Mouse (Mus musculus): ENCODE measurements around the gene Fabp3. TPM values are rescaled to one million over a fixed set of nuclear protein-coding genes. Genes with fewer than 3 reads are reported as not detected.

The Fabp3 gene
- total and polyA plus RNA-seq, 3 experiments: 0.60 TPM; not detected in 2

GRCm38 (mm10) chr4:130286531-130286930, 21.9 kb upstream of the Fabp3 start:
- no peak for DNase-seq (ENCODE audit: low read depth, low spot score)
- Histone ChIP-seq H3K4me1 (ENCODE audit: control insufficient read depth in 1 of 2, insufficient read depth in 2 of 2, low read length in 2 of 2) (peaks cover 0 to 5% of the 10 kb centered on the region in 2 experiments; a peak in 1 of 4 replicates), H3K79me2 (ENCODE audit: control insufficient read depth, insufficient read depth, low read length, poor library complexity) (no peaks in the 10 kb centered on the region), H3K27me3 (ENCODE audit: control insufficient read depth in 1 of 2, insufficient read depth in 2 of 2, low read length in 2 of 2) (peaks cover 2 to 14% of the 10 kb centered on the region in 2 experiments; a peak in 3 of 4 replicates), H3K36me3 (ENCODE audit: control insufficient read depth in 1 of 2, insufficient read depth in 2 of 2, low read length in 2 of 2) (no peaks in the 10 kb centered on the region), H3K4me3 (ENCODE audit: control insufficient read depth in 1 of 2, insufficient read depth in 1 of 2, low read depth in 2 of 2, low read length in 2 of 2) (no peak overlapping the region), H3K9ac (ENCODE audit: control insufficient read depth, low read depth, low read length, poor library complexity, severe bottlenecking) (no peak overlapping the region), H3K27ac (ENCODE audit: control insufficient read depth, low read depth, low read length) (no peak overlapping the region), H3K9me3 (replicated peaks; ENCODE audit: insufficient read depth, low read length) (no peaks in the 10 kb centered on the region)
- TF ChIP-seq ZMIZ1 (IDR thresholded peaks at IDR 0.05; ENCODE audit: low read depth, low read length): no peak
- TF ChIP-seq MYB (IDR thresholded peaks at IDR 0.05; ENCODE audit: low read depth, low read length): no peak
- no peak for TF ChIP-seq E2F4 (IDR thresholded peaks at IDR 0.05; ENCODE audit: borderline replicate concordance, low read depth, low read length)
- no peak for TF ChIP-seq TAL1 (IDR thresholded peaks at IDR 0.05; ENCODE audit: low read length)
- TF ChIP-seq ZC3H11A (IDR thresholded peaks at IDR 0.05; ENCODE audit: low read depth, low read length): no peak
- no peak for TF ChIP-seq GATA1 (IDR thresholded peaks at IDR 0.05; ENCODE audit: low read depth, low read length)
- no peak for TF ChIP-seq MXI1 (IDR thresholded peaks at IDR 0.05; ENCODE audit: low read depth, low read length)
- TF ChIP-seq RAD21 (IDR thresholded peaks at IDR 0.05; ENCODE audit: low read depth, low read length): no peak
- TF ChIP-seq USF1 (IDR thresholded peaks at IDR 0.05; ENCODE audit: low read depth, low read length): no peak
- no peak for TF ChIP-seq ZNF384 (IDR thresholded peaks at IDR 0.05; ENCODE audit: low read depth, low read length)
- TF ChIP-seq KAT2A (conservative IDR thresholded peaks at IDR 0.05; ENCODE audit: low read depth, low read length): no peak
- TF ChIP-seq MYC (IDR thresholded peaks at IDR 0.05; ENCODE audit: low read depth, low read length): no peak

DNA sequence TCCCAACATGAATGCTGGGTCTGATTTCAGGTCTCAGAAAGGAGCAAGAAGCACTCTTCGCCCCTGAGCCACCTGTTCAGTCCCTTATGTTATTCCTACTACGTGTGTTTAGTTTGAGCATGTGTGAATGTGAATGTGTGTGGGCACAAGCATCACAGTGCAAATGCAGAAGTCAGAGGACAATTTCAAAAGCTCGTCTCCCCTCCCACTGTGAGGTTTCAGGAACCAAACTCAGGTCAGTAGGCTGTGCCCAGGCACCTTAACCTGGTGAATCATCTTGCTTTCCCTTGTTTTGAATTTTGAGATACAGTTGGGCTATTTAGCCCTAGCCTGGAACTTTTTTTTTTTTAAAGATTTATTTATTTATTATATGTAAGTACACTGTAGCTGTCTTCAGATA, 18.6 kb upstream of the Fabp3 start:
- Histone ChIP-seq H3K9ac (ENCODE audit: control insufficient read depth, low read depth, low read length, poor library complexity, severe bottlenecking) (no peak overlapping the region), H3K4me3 (ENCODE audit: control insufficient read depth in 1 of 2, insufficient read depth in 1 of 2, low read depth in 2 of 2, low read length in 2 of 2) (no peak overlapping the region), H3K27ac (ENCODE audit: control insufficient read depth, low read depth, low read length) (no peak overlapping the region), H3K9me3 (replicated peaks; ENCODE audit: insufficient read depth, low read length) (no peaks in the 10 kb centered on the region), H3K27me3 (ENCODE audit: control insufficient read depth in 1 of 2, insufficient read depth in 2 of 2, low read length in 2 of 2) (peaks cover 2 to 14% of the 10 kb centered on the region in 2 experiments; a peak in 3 of 4 replicates), H3K4me1 (ENCODE audit: control insufficient read depth in 1 of 2, insufficient read depth in 2 of 2, low read length in 2 of 2) (peaks cover 1 to 3% of the 10 kb centered on the region in 2 experiments; a peak in 2 of 4 replicates), H3K36me3 (ENCODE audit: control insufficient read depth in 1 of 2, insufficient read depth in 2 of 2, low read length in 2 of 2) (peaks cover 0 to under 1% of the 10 kb centered on the region in 2 experiments; a peak in 1 of 4 replicates), H3K79me2 (ENCODE audit: control insufficient read depth, insufficient read depth, low read length, poor library complexity) (no peaks in the 10 kb centered on the region)
- DNase-seq (ENCODE audit: low read depth, low spot score): no peak
- no peak for TF ChIP-seq RAD21 (IDR thresholded peaks at IDR 0.05; ENCODE audit: low read depth, low read length)
- TF ChIP-seq POLR2AphosphoS2 (IDR thresholded peaks at IDR 0.05; ENCODE audit: low read length): no peak
- TF ChIP-seq JUND (IDR thresholded peaks at IDR 0.05; ENCODE audit: low read depth, low read length): no peak
- no peak for TF ChIP-seq USF1 (IDR thresholded peaks at IDR 0.05; ENCODE audit: low read depth, low read length)
- no peak for TF ChIP-seq UBTF (IDR thresholded peaks at IDR 0.05; ENCODE audit: borderline replicate concordance, insufficient read depth, low read depth, low read length)
- TF ChIP-seq ETS1 (IDR thresholded peaks at IDR 0.05; ENCODE audit: low read depth, low read length): no peak
- no peak for TF ChIP-seq MEF2A (IDR thresholded peaks at IDR 0.05; ENCODE audit: extremely low read depth, insufficient replicate concordance, low read depth, low read length, poor library complexity, severe bottlenecking)
- no peak for TF ChIP-seq TBP (IDR thresholded peaks at IDR 0.05; ENCODE audit: low read depth, low read length)
- no peak for TF ChIP-seq MAX (IDR thresholded peaks at IDR 0.05; ENCODE audit: low read length)
- no peak for TF ChIP-seq MXI1 (IDR thresholded peaks at IDR 0.05; ENCODE audit: low read depth, low read length)
- no peak for TF ChIP-seq HCFC1 (IDR thresholded peaks at IDR 0.05; ENCODE audit: low read depth, low read length)
- TF ChIP-seq MYB (IDR thresholded peaks at IDR 0.05; ENCODE audit: low read depth, low read length): no peak
- TF ChIP-seq ZNF384 (IDR thresholded peaks at IDR 0.05; ENCODE audit: low read depth, low read length): no peak
- TF ChIP-seq POLR2AphosphoS5 (IDR thresholded peaks at IDR 0.05; ENCODE audit: borderline replicate concordance, low read depth, low read length): no peak
- no peak for TF ChIP-seq SIN3A (IDR thresholded peaks at IDR 0.05; ENCODE audit: low read length)
- no peak for TF ChIP-seq BHLHE40 (IDR thresholded peaks at IDR 0.05; ENCODE audit: borderline replicate concordance, low read depth, low read length)
- TF ChIP-seq MYC (IDR thresholded peaks at IDR 0.05; ENCODE audit: low read depth, low read length): no peak
